Mouse (Mus musculus) lung, embryonic 16.5 days (tissue): ENCODE data around the gene Cyth2. TPM values are rescaled to one million over a fixed set of nuclear protein-coding genes. Genes with fewer than 3 reads are reported as not detected.

ENCODE experiments used
- ATAC-seq: fragments of 200-750 bp; cut with Nextera tagmentation; 2 replicates; pipeline ENCODE4 v1.8.0; 2017; ENCODE audit warnings: low read depth, mild to moderate bottlenecking, moderate library complexity
- H3K27ac ChIP-seq: fragments of 300-500 bp; sonication (generic); 2 replicates; pipeline ENCODE4 v1.5.1; 2014; ENCODE audit warnings: mild to moderate bottlenecking, control low read depth, low read length
- H3K27me3 ChIP-seq: fragments of 300-500 bp; sonication (generic); 2 replicates; pipeline ENCODE4 v1.6.1; 2014; ENCODE audit warnings: low read depth, low read length, mixed read lengths; ENCODE audit not compliant: control insufficient read depth, insufficient read depth
- H3K36me3 ChIP-seq: fragments of 300-500 bp; sonication (generic); 2 replicates; pipeline ENCODE4 v1.6.1; 2014; ENCODE audit warnings: low read length; ENCODE audit not compliant: control insufficient read depth, insufficient read depth
- H3K4me1 ChIP-seq: fragments of 300-500 bp; sonication (generic); replicated peaks from 2 replicates; pipeline ENCODE4 v1.6.1; 2014; ENCODE audit warnings: low read length, mixed read lengths; ENCODE audit not compliant: control insufficient read depth, insufficient read depth
- H3K4me2 ChIP-seq: fragments of 300-500 bp; sonication (generic); 2 replicates; pipeline ENCODE4 v1.6.1; 2014; ENCODE audit warnings: low read depth, low read length, control low read depth
- H3K4me3 ChIP-seq: fragments of 300-500 bp; sonication (generic); 2 replicates; pipeline ENCODE4 v1.5.1; 2014; ENCODE audit warnings: mild to moderate bottlenecking, low read length, control low read depth
- H3K9ac ChIP-seq: fragments of 300-500 bp; sonication (generic); 2 replicates; pipeline ENCODE4 v1.6.1; 2014; ENCODE audit warnings: low read length, control low read depth
- H3K9me3 ChIP-seq: fragments of 300-500 bp; sonication (generic); 2 replicates; pipeline ENCODE4 v1.6.1; 2016; ENCODE audit warnings: low read length; ENCODE audit not compliant: control insufficient read depth
- WGBS: fragments of 180-500 bp; shearing (Covaris S2); extraction: QIAGEN DNeasy Blood & Tissue Kit; methylation state at CpG from one replicate; pipeline ENCODE4 v1.1.7; 2014; 5-methylcytosine and 5-hydroxymethylcytosine counted together
- polyA plus RNA-seq: library from polyadenylated mRNA; unstranded; fragments of >200 nt; fragmentation: Nextera tagmentation; extraction: Ambion mirVana; gene quantifications from 2 replicates; pipeline ENCODE4 v1.2.1, GENCODE M21; 2015

Gene Cyth2
- polyA plus RNA-seq, 1 experiment from 2014 or later = 112 TPM

GRCm38 (mm10) chr7:45782271-45782670 is 32.1 kb downstream of the Cyth2 start:
- Histone ChIP-seq H3K36me3 (no peaks in the 10 kb centered on the region), H3K4me3 (no peak overlapping the region), H3K27me3 (peaks cover 5% of the 10 kb centered on the region), H3K4me2 (no peak overlapping the region), H3K9me3 (no peaks in the 10 kb centered on the region), H3K27ac (no peak overlapping the region), H3K9ac (no peak overlapping the region), H3K4me1 (peaks cover 20% of the 10 kb centered on the region)
- WGBS = 61% methylated on average over 4 of the region's 4 CpGs
- ATAC-seq = no peak

- H3K4me2 ChIP-seq = peak overlapping the region; percentile 21
- H3K4me1 ChIP-seq = peaks cover 5% of the 10 kb centered on the region; the same call in 1 of the 2 replicates
- no peaks in the 10 kb centered on the region for H3K36me3 ChIP-seq
- no peaks in the 10 kb centered on the region for H3K9me3 ChIP-seq
- 22% methylated on average over 22 of the region's 22 CpGs for whole genome bisulfite sequencing
- no peak overlapping the region for H3K4me3 ChIP-seq
- no peak for ATAC-seq
- H3K9ac ChIP-seq = no peak overlapping the region
- H3K27me3 ChIP-seq = no peaks in the 10 kb centered on the region; the same call in 1 of the 2 replicates
- no peak overlapping the region for H3K27ac ChIP-seq
These were observed 35.2 kb downstream of the Cyth2 start for GRCm38 (mm10) chr7:45779081-45779641.

GRCm38 (mm10) chr7:45775237-45775636 is 39.1 kb downstream of the Cyth2 start:
- no peak overlapping the region for H3K9ac ChIP-seq
- H3K4me2 ChIP-seq = no peak overlapping the region
- H3K9me3 ChIP-seq = no peaks in the 10 kb centered on the region
- no peak overlapping the region for H3K4me3 ChIP-seq
- no peak for ATAC-seq
- H3K27me3 ChIP-seq = no peaks in the 10 kb centered on the region
- H3K27ac ChIP-seq = no peak overlapping the region
- H3K4me1 ChIP-seq = no peaks in the 10 kb centered on the region
- 57% methylated on average over 7 of the region's 7 CpGs for WGBS
- no peaks in the 10 kb centered on the region for H3K36me3 ChIP-seq

- ATAC-seq = no peak
- Histone ChIP-seq H3K4me1 (0 out of 2 replicates have a peak, but pooled peaks cover 4% of the 10 kb centered on the region), H3K27ac (no peak overlapping the region), H3K9ac (no peak overlapping the region), H3K4me3 (no peak overlapping the region), H3K27me3 (no peaks in the 10 kb centered on the region), H3K9me3 (no peaks in the 10 kb centered on the region), H3K4me2 (no peak overlapping the region), H3K36me3 (no peaks in the 10 kb centered on the region)
- 58% methylated on average over 4 of the region's 4 CpGs for WGBS
These were observed 43.3 kb downstream of the Cyth2 start for GRCm38 (mm10) chr7:45771101-45771500.

GRCm38 (mm10) chr7:45770427-45771082 is 43.8 kb downstream of the Cyth2 start:
- 0 out of 2 replicates have a peak, but pooled peaks cover 5% of the 10 kb centered on the region for H3K4me1 ChIP-seq
- H3K27me3 ChIP-seq = no peaks in the 10 kb centered on the region
- H3K4me3 ChIP-seq = no peak overlapping the region
- WGBS = 55% methylated on average over 8 of the region's 8 CpGs
- ATAC-seq = no peak
- no peak overlapping the region for H3K9ac ChIP-seq
- no peak overlapping the region for H3K4me2 ChIP-seq
- H3K9me3 ChIP-seq = no peaks in the 10 kb centered on the region
- H3K27ac ChIP-seq = no peak overlapping the region
- no peaks in the 10 kb centered on the region for H3K36me3 ChIP-seq

- Histone ChIP-seq H3K27ac (no peak overlapping the region; the same call in 1 of the 2 replicates), H3K4me1 (0 out of 2 replicates have a peak, but pooled peaks cover 5% of the 10 kb centered on the region), H3K27me3 (no peaks in the 10 kb centered on the region), H3K9me3 (no peaks in the 10 kb centered on the region), H3K4me3 (no peak overlapping the region), H3K4me2 (no peak overlapping the region), H3K36me3 (no peaks in the 10 kb centered on the region), H3K9ac (no peak overlapping the region)
- 86% methylated on average over 6 of the region's 6 CpGs for WGBS
- ATAC-seq = no peak
These were observed 46.9 kb downstream of the Cyth2 start for GRCm38 (mm10) chr7:45767500-45767899.

- Histone ChIP-seq H3K9ac (no peak overlapping the region), H3K36me3 (no peaks in the 10 kb centered on the region), H3K4me2 (0 out of 2 replicates have a peak overlapping the region, but pooled peaks have one; percentile 25), H3K9me3 (no peaks in the 10 kb centered on the region), H3K27me3 (no peaks in the 10 kb centered on the region), H3K27ac (no peak overlapping the region), H3K4me3 (no peak overlapping the region), H3K4me1 (0 out of 2 replicates have a peak, but pooled peaks cover 5% of the 10 kb centered on the region)
- WGBS = 23% methylated on average over 7 of the region's 8 CpGs
- ATAC-seq = peak; percentile 83
These were observed 47.6 kb downstream of the Cyth2 start for GRCm38 (mm10) chr7:45766764-45767163.

- ATAC-seq = 0 out of 2 replicates have a peak, but pooled peaks have one; percentile 26
- no peaks in the 10 kb centered on the region for H3K9me3 ChIP-seq
These were observed 48.4 kb downstream of the Cyth2 start for GRCm38 (mm10) chr7:45765995-45766394.

GRCm38 (mm10) chr7:45760151-45760550 is 54.2 kb downstream of the Cyth2 start:
- Histone ChIP-seq H3K27me3 (peaks cover 17% of the 10 kb centered on the region), H3K9ac (no peak overlapping the region), H3K27ac (no peak overlapping the region), H3K9me3 (no peaks in the 10 kb centered on the region), H3K4me2 (no peak overlapping the region), H3K4me3 (no peak overlapping the region), H3K4me1 (peaks cover 6% of the 10 kb centered on the region; the same call in 1 of the 2 replicates), H3K36me3 (no peaks in the 10 kb centered on the region)
- WGBS = 54% methylated on average over 5 of the region's 5 CpGs
- ATAC-seq = no peak

More at GRCm38 (mm10) chr7:45765995-45766394, 48.4 kb downstream of the Cyth2 start:
- Histone ChIP-seq H3K9ac (no peak overlapping the region), H3K4me1 (0 out of 2 replicates have a peak, but pooled peaks cover 5% of the 10 kb centered on the region), H3K36me3 (no peaks in the 10 kb centered on the region), H3K4me3 (no peak overlapping the region), H3K4me2 (no peak overlapping the region), H3K27me3 (no peaks in the 10 kb centered on the region), H3K27ac (no peak overlapping the region)
- WGBS = 42% methylated on average over 8 of the region's 8 CpGs
